Mouse (Mus musculus): ENCODE results near the gene Gm3248. TPM values are rescaled to one million over a fixed set of nuclear protein-coding genes. Genes with fewer than 3 reads are reported as not detected.
"Not testable (repeated sequence)": the region's sequence is repeated elsewhere in the genome, so short reads cannot be mapped to it uniquely, and the experiment has no call there.

The Gm3248 gene
- 1 to 10 TPM; 1.4 TPM for total RNA-seq (2021)
- long read RNA-seq, experiment 1, partial matches to known transcripts = 0 of 1 reads
- long read RNA-seq, experiment 1, other reads (novel, unspliced or antisense) = 1 of 1 reads
- long read RNA-seq, experiment 2 = 0 reads

DNA sequence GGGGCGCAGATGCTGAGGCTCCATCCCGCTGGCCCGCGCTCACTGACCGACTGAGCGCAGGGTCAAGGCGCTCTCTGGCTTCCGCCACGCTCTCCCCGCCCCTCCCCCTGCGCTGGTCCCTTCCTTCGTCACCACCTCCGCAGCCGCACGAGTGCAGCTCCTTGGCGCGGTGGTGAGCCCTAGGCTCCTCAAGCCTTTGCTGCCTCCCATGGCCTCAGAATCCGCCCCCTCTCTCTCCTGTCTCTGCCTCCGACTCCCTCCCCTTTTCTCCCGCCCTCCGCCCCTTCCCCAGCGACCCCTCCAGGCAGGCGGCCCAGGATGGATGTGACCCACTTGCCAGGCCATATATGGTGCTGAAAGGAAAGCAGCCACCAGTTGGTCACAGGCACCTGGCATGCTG is at the start of gene Gm3248:
Gene Gm3248 (minus strand): TSS at position 111 of the 400 bp plus-strand sequence.
- peak in 1 of 2 experiments; percentile 10 for DNase-seq (ENCODE audit: low spot score in 2 of 2)

GRCm38 (mm10) chr14:5987136-5987535 is 25.6 kb upstream of the Gm3248 start:
- not testable (repeated sequence) for DNase-seq (ENCODE audit: low spot score in 2 of 2)

GRCm38 (mm10) chr14:5979037-5979436 is 17.5 kb upstream of the Gm3248 start, which contains the start of gene Gm3453:
Gene Gm3453 (minus strand): TSS chr14:5979137.
- not testable (repeated sequence) for DNase-seq (ENCODE audit: low spot score in 2 of 2)

GRCm38 (mm10) chr14:5962441-5962840 is 896 bp upstream of the Gm3248 start:
- DNase-seq (ENCODE audit: low spot score in 2 of 2) = not testable (repeated sequence)

GRCm38 (mm10) chr14:5961102-5961501 is 443 bp downstream of the Gm3248 start:
- DNase-seq (ENCODE audit: low spot score in 2 of 2) = peak in 1 of 2 experiments; percentile 4

DNA sequence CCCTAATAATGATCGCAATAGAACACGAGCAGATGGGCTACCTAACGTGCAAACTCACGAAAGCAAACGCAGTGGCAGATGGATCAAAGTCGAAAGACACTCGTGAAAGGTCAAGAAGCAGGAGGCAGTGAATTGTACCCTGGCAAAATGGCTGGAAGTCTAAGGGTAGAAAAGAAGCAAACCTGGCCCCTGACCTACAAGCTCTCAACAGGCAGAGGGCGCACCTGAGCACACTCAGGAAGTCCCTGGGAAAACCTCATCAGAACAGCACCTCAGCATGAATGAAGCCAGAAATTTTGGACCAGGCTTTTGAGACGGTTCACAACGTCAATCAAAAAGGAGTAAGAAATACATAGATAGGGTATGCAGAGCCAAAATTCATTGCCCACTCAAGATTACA is 1.1 kb downstream of the Gm3248 start:
- peak; percentile 9 to 12 for DNase-seq (ENCODE audit: low spot score in 2 of 2)

- not testable (repeated sequence) for DNase-seq (ENCODE audit: low spot score in 2 of 2)
These were observed 38.3 kb downstream of the Gm3248 start for GRCm38 (mm10) chr14:5923276-5923675.

GRCm38 (mm10) chr14:5918330-5918942 is 43.1 kb downstream of the Gm3248 start:
- not testable (repeated sequence) for DNase-seq (ENCODE audit: low spot score in 2 of 2)

GRCm38 (mm10) chr14:5913701-5914100 is 47.8 kb downstream of the Gm3248 start:
- not testable (repeated sequence) for DNase-seq (ENCODE audit: low spot score in 2 of 2)

Other genes starting within 250 kb of the Gm3248 start
- 1 to 10 TPM in 1 of 2 experiments, under 1 TPM in 1; 0.69 to 1.4 TPM for gene Gm3373, start 220.2 kb downstream of the Gm3248 start, total RNA-seq (2021)
- gene Gm3383, start 153.8 kb downstream of the Gm3248 start, total RNA-seq (2021) = 1 to 10 TPM; 4.5 to 5.6 TPM
- gene Gm3424, start 131.4 kb downstream of the Gm3248 start, total RNA-seq (2021) = not detected
- gene Gm8237, start 81.4 kb downstream of the Gm3248 start, total RNA-seq (2021) = 1 to 10 TPM; 1.5 to 2.5 TPM
- gene Gm3453, start 17.4 kb upstream of the Gm3248 start, total RNA-seq (2021) = under 1 TPM in 1 of 2 experiments, not detected in 1; 0.24 TPM
- gene Gm6337, start 96.5 kb upstream of the Gm3248 start, total RNA-seq (2021) = not detected
- under 1 TPM; 0.30 to 0.98 TPM for gene Gm8206, start 132.2 kb upstream of the Gm3248 start, total RNA-seq (2021)
- 1 to 10 TPM; 1.1 to 1.7 TPM for gene Gm3468, start 146.9 kb upstream of the Gm3248 start, total RNA-seq (2021)
- not detected for gene Gm3476, start 164.1 kb upstream of the Gm3248 start, total RNA-seq (2021)